Mouse (Mus musculus) layer of hippocampus, adult 11-12 months (tissue): ENCODE results near the gene Trak2.
"Not testable (repeated sequence)": the region's sequence is repeated elsewhere in the genome, so short reads cannot be mapped to it uniquely, and the experiment has no call there.

Experiments
- DNase-seq: peaks from one replicate; pipeline ENCODE4 v3.0.0; 2022; ENCODE audit warnings: low spot score

The Trak2 gene

GRCm38 (mm10) chr1:58953686-58954434, 19.4 kb downstream of the Trak2 start:
- DNase-seq: no peak

GRCm38 (mm10) chr1:58952997-58953396, 20.2 kb downstream of the Trak2 start:
- no peak for DNase-seq

- no peak for DNase-seq
Measured at GRCm38 (mm10) chr1:58952526-58952925, 20.7 kb downstream of the Trak2 start.

- no peak for DNase-seq
Measured at GRCm38 (mm10) chr1:58951841-58952240, 21.4 kb downstream of the Trak2 start.

- DNase-seq: no peak
Measured at GRCm38 (mm10) chr1:58950899-58951648, 22.2 kb downstream of the Trak2 start.

GRCm38 (mm10) chr1:58949561-58950106, 23.6 kb downstream of the Trak2 start:
- DNase-seq: no peak

- no peak for DNase-seq
Measured at GRCm38 (mm10) chr1:58946718-58947117, 26.5 kb downstream of the Trak2 start.

- DNase-seq: no peak
Measured at GRCm38 (mm10) chr1:58945960-58946670, 27.1 kb downstream of the Trak2 start.

- DNase-seq: no peak
Measured at GRCm38 (mm10) chr1:58945523-58945922, 27.7 kb downstream of the Trak2 start.

GRCm38 (mm10) chr1:58937606-58938099, 35.6 kb downstream of the Trak2 start:
- DNase-seq: no peak

GRCm38 (mm10) chr1:58936746-58937605, 36.3 kb downstream of the Trak2 start:
- DNase-seq: no peak

GRCm38 (mm10) chr1:58926664-58927063, 46.6 kb downstream of the Trak2 start:
- DNase-seq: no peak

GRCm38 (mm10) chr1:58917566-58917965, 55.7 kb downstream of the Trak2 start:
- no peak for DNase-seq

GRCm38 (mm10) chr1:58909636-58910272, 63.5 kb downstream of the Trak2 start:
- no peak for DNase-seq

GRCm38 (mm10) chr1:58903681-58904080, 69.5 kb downstream of the Trak2 start:
- no peak for DNase-seq

GRCm38 (mm10) chr1:58897561-58897960, 75.7 kb downstream of the Trak2 start:
- DNase-seq: peak; percentile 25

GRCm38 (mm10) chr1:58892386-58892785, 80.8 kb downstream of the Trak2 start:
- DNase-seq: not testable (repeated sequence)

- not testable (repeated sequence) for DNase-seq
Measured at GRCm38 (mm10) chr1:58891481-58892170, 81.6 kb downstream of the Trak2 start.

GRCm38 (mm10) chr1:58890697-58891290, 82.4 kb downstream of the Trak2 start:
- DNase-seq: not testable (repeated sequence)
